Mouse (Mus musculus) ES-E14 (cell line): ENCODE results near the gene Tmem120b. TPM values are rescaled to one million over a fixed set of nuclear protein-coding genes. Genes with fewer than 3 reads are reported as not detected.

Experiments used
- DNase-seq: peaks from one replicate; pipeline ENCODE4 v3.0.0-alpha.2; 2013; ENCODE audit warnings: low read depth, low spot score
- H3K27ac ChIP-seq: 2 replicates; pipeline ENCODE4 v1.5.1; 2012; ENCODE audit warnings: low read depth, mild to moderate bottlenecking, low read length, moderate library complexity, mixed read lengths; ENCODE audit not compliant: poor library complexity, insufficient read depth, severe bottlenecking
- H3K36me3 ChIP-seq: 2 replicates; pipeline ENCODE4 v1.6.1; 2012; ENCODE audit warnings: mild to moderate bottlenecking, low read length, moderate library complexity, mixed read lengths; ENCODE audit not compliant: control insufficient read depth, poor library complexity, insufficient read depth, severe bottlenecking
- H3K4me1 ChIP-seq, 2 experiments: fragments of 150-350 bp in 1 of 2; sonication (generic) in 1 of 2; 2 replicates each; pipeline ENCODE4 v1.6.1; 2012; ENCODE audit warnings: low read length in 2 of 2, mild to moderate bottlenecking in 1 of 2, mixed read lengths in 1 of 2; ENCODE audit not compliant: control insufficient read depth in 2 of 2, insufficient read depth in 2 of 2, poor library complexity in 1 of 2
- H3K4me3 ChIP-seq, 2 experiments: fragments of 150-350 bp in 1 of 2; sonication (generic) in 1 of 2; 2 replicates each; pipeline ENCODE4 v1.5.1; 2012; ENCODE audit warnings: low read length in 2 of 2, low read depth in 1 of 2, mild to moderate bottlenecking in 1 of 2, mixed read lengths in 1 of 2; ENCODE audit not compliant: insufficient read depth in 1 of 2, poor library complexity in 1 of 2, severe bottlenecking in 1 of 2
- H3K9ac ChIP-seq: 2 replicates; pipeline ENCODE4 v1.6.1; 2012; ENCODE audit warnings: low read depth, mild to moderate bottlenecking, low read length, mixed read lengths; ENCODE audit not compliant: poor library complexity, insufficient read depth, severe bottlenecking
- H3K9me3 ChIP-seq: fragments of 150-350 bp; sonication (generic); 2 replicates; pipeline ENCODE4 v1.6.1; 2012; ENCODE audit warnings: low read depth, mild to moderate bottlenecking, low read length; ENCODE audit not compliant: control insufficient read depth, insufficient read depth
- CHD2 ChIP-seq: IDR thresholded peaks from 2 replicates; pipeline ENCODE4 v1.6.1; 2014; ENCODE audit warnings: mild to moderate bottlenecking, low read depth, low read length, inconsistent platforms
- HCFC1 ChIP-seq: IDR thresholded peaks from 2 replicates; pipeline ENCODE4 v1.6.1; 2012; ENCODE audit warnings: low read length, inconsistent platforms, borderline replicate concordance; ENCODE audit not compliant: insufficient read depth
- MAFK ChIP-seq: IDR thresholded peaks from 2 replicates; pipeline ENCODE4 v1.6.1; 2014; ENCODE audit warnings: mild to moderate bottlenecking, low read depth, low read length, inconsistent platforms; ENCODE audit not compliant: insufficient read depth
- ZC3H11A ChIP-seq: IDR thresholded peaks from 2 replicates; pipeline ENCODE4 v1.6.1; 2012; ENCODE audit warnings: low read depth, mild to moderate bottlenecking, inconsistent platforms, low read length, borderline replicate concordance
- ZNF384 ChIP-seq: IDR thresholded peaks from 2 replicates; pipeline ENCODE4 v1.6.1; 2012; ENCODE audit warnings: low read depth, low read length, inconsistent platforms
- in situ Hi-C, 2 experiments: fragments of 600-800 bp; cut with MboI; formaldehyde crosslinking; loops; one replicate each; pipeline ENCODE4 v1.15.1; 2025; ENCODE audit warnings: low sequenced_read_pairs in 2 of 2, inconsistent platforms in 1 of 2; ENCODE audit not compliant: unreplicated experiment in 2 of 2
- total RNA-seq: library from RNA; depleted of rRNA; stranded (reverse); fragments of 300-350 nt; gene quantifications from 2 replicates; pipeline ENCODE4 v1.2.3, GENCODE M21; 2012

Tmem120b gene
- total RNA-seq, 1 experiment, result 21.9 TPM

- in situ Hi-C loops, result no loop called here
- TF ChIP-seq HCFC1, result no peak
- no peak for TF ChIP-seq ZC3H11A
- TF ChIP-seq CHD2, result no peak
- no peak for TF ChIP-seq MAFK
- no peak for TF ChIP-seq ZNF384
These were observed 22.5 kb downstream of the Tmem120b start for GRCm38 (mm10) chr5:123090560-123091306.

GRCm38 (mm10) chr5:123093077-123093633, 24.9 kb downstream of the Tmem120b start:
- peaks cover 3% of the 10 kb centered on the region; the same call in 1 of the 2 replicates for H3K36me3 ChIP-seq
- H3K4me1 ChIP-seq, result peaks cover 0 to 3% of the 10 kb centered on the region in 2 experiments; a peak in 1 of 4 replicates
- DNase-seq, result no peak
- TF ChIP-seq MAFK (no peak), CHD2 (no peak), ZC3H11A (no peak), ZNF384 (no peak), HCFC1 (no peak)
- H3K9me3 ChIP-seq, result no peaks in the 10 kb centered on the region
- H3K4me3 ChIP-seq, result no peak overlapping the region
- in situ Hi-C loops, result no loop called here
- no peak overlapping the region; the same call in 1 of the 2 replicates for H3K9ac ChIP-seq
- no peak overlapping the region for H3K27ac ChIP-seq

More at GRCm38 (mm10) chr5:123090560-123091306, 22.5 kb downstream of the Tmem120b start:
- Histone ChIP-seq H3K27ac (no peak overlapping the region), H3K4me1 (0 out of 4 replicates have a peak, but pooled peaks cover 0 to 3% of the 10 kb centered on the region in 2 experiments), H3K9ac (no peak overlapping the region), H3K4me3 (no peak overlapping the region), H3K9me3 (no peaks in the 10 kb centered on the region), H3K36me3 (no peaks in the 10 kb centered on the region; the same call in 1 of the 2 replicates)
- DNase-seq, result no peak

- no peak overlapping the region for H3K27ac ChIP-seq
- H3K9ac ChIP-seq, result no peak overlapping the region
- H3K9me3 ChIP-seq, result no peaks in the 10 kb centered on the region
- DNase-seq, result no peak
- TF ChIP-seq HCFC1, result no peak
- TF ChIP-seq CHD2, result no peak
- no peak for TF ChIP-seq MAFK
- peaks cover 0 to 3% of the 10 kb centered on the region in 2 experiments; a peak in 1 of 4 replicates for H3K4me1 ChIP-seq
- no peak overlapping the region for H3K4me3 ChIP-seq
- in situ Hi-C loops, result no loop called here
- H3K36me3 ChIP-seq, result 0 out of 2 replicates have a peak, but pooled peaks cover 4% of the 10 kb centered on the region
These were observed 26.2 kb downstream of the Tmem120b start for GRCm38 (mm10) chr5:123094238-123094991.

GRCm38 (mm10) chr5:123096299-123096698, 28.1 kb downstream of the Tmem120b start:
- Histone ChIP-seq H3K9ac (no peak overlapping the region), H3K9me3 (no peaks in the 10 kb centered on the region), H3K27ac (no peak overlapping the region), H3K4me3 (no peak overlapping the region), H3K4me1 (peaks cover 0 to 3% of the 10 kb centered on the region in 2 experiments; a peak in 1 of 4 replicates), H3K36me3 (0 out of 2 replicates have a peak, but pooled peaks cover 4% of the 10 kb centered on the region)
- in situ Hi-C loops, result no loop called here
- no peak for TF ChIP-seq MAFK
- no peak for TF ChIP-seq HCFC1
- no peak for TF ChIP-seq ZNF384
- TF ChIP-seq CHD2, result no peak
- no peak for TF ChIP-seq ZC3H11A
- no peak for DNase-seq
